Mouse (Mus musculus) A20 (cell line): Measurements from ENCODE around the gene Lamb3.

Source experiments
- DNase-seq: peaks from one replicate; pipeline ENCODE4 v3.0.0-alpha.2; 2011; ENCODE audit warnings: low read depth, low spot score

Gene Lamb3

GRCm38 (mm10) chr1:193200640-193201382, 6.7 kb upstream of the Lamb3 start:
- peak; percentile 55 for DNase-seq

GRCm38 (mm10) chr1:193201383-193201778, 6.1 kb upstream of the Lamb3 start, which contains the start of gene Traf3ip3:
Gene Traf3ip3, minus strand, starts transcription at chr1:193201703.
- peak; percentile 95 for DNase-seq

- no peak for DNase-seq
These were observed 3.7 kb upstream of the Lamb3 start for GRCm38 (mm10) chr1:193203821-193204220.

DNA sequence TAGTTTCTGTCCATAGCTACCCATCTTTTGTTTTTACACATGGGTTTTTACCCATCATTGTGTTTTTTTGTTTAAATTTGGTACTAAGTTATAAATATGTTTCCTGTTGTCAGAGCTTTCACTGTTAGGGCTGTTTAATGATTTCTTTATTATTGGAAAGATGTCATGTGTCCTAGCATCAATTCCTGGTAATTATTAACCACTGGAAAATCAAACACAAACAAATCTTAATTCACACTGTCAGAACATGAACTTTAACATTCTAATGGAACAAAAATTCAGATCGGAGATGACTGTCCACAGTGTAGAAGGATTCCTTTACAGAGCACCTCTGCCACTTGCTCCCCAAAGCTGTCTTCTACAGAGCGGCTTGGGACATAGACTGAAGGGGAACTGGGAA, 2.1 kb upstream of the Lamb3 start:
- no peak for DNase-seq

DNA sequence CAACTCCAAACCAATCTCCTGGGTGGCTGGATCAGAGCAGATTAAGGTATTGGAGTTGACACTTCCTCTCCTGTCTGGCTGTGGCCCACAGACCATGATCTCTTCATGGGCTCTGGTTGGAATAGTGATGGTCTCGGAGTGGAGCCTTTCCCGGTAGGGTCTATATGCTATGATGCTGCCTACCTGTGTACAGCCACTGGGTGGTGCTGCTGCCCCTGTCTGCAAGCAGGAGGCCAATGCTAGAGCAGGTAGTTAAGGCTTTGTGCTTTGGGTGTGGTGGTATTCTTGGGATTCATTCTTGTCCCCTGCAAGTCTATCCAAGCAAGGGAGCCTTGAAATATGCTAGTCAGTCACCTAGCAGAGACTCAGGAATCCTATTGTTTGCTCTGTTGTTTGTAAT, 679 bp downstream of the Lamb3 start:
- no peak for DNase-seq

DNA sequence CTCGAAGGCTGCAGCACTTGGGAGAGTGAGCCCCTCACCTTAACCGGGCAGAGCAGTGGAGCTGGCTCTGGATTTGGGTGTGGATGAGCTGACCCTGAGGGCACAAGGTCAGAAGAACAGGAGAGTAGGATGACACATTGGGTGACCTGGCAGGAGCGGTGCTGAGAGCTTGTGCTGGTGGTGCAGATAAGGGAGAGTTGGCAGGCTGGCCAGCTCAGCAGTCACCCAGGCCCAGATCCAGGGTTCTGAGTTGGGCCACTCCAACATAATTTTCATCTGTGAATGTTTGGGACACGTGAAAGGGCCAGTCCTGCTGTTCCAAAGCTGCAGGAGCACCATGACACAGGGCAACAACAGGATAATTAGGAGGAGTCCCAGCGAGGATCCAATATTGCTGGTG, 3.9 kb downstream of the Lamb3 start:
- DNase-seq = no peak

GRCm38 (mm10) chr1:193214053-193214452, 6.6 kb downstream of the Lamb3 start:
- no peak for DNase-seq

GRCm38 (mm10) chr1:193216000-193216399, 8.5 kb downstream of the Lamb3 start:
- DNase-seq = no peak

DNA sequence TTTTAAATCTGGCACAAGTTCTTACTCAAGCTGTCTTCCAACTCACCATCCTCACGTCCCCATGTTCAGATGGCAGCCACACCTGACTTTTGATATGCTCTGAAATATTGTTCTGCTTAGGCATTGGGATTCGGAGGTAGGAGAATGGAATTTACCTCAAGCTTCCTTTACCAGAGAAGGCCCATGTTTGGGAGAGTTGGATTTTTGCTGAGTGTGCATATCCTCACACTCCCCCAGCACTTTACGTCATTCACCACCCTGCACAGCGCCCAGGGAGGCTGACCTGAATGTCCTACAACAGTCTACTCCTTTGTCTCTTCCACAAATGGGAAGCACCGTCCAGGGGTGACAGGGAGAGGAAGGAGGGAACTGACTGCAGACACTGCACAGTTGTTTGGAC, 12.9 kb downstream of the Lamb3 start:
- no peak for DNase-seq

- DNase-seq = no peak
These were observed 18.0 kb downstream of the Lamb3 start for GRCm38 (mm10) chr1:193225531-193225930.

GRCm38 (mm10) chr1:193226114-193226513, 18.6 kb downstream of the Lamb3 start:
- no peak for DNase-seq

GRCm38 (mm10) chr1:193226724-193227522, 19.4 kb downstream of the Lamb3 start:
- DNase-seq = no peak

DNA sequence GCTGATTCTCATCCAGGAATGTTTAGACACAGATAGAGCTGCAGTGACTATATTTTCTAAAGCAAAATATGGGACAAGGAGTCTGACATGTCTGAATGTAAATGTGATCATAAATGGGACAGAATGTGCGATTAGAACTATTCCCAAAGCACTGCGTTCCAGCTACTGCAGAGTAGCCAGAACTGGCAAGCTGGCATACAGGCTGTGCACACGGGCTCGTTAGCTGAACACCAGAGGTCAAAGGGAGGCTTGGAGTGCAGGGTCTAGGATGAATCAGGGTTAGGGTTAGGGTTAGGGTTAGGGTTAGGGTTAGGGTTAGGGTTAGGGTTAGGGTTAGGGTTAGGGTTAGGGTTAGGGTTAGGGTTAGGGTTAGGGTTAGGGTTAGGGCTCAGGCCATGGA, 20.0 kb downstream of the Lamb3 start:
- DNase-seq = no peak

GRCm38 (mm10) chr1:193229570-193229969, 22.1 kb downstream of the Lamb3 start:
- DNase-seq = no peak

DNA sequence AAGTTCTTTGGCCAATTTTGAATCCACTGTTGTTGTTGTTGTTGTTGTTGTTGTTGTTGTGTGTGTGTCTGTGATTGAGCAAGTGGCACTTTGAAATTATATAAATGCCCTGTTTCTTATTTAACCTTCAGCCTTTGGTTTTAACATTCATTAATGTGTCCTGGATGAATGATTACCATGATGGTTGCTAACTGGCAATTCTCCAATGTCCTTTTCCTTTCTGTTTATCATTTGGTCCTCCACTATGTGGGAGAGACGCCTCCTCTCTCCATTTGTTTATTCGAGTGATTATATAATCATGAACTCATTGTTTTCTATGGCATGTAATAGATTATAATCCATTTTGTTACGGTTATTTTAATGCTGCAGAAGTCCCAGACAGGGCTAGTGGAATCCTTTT, 23.0 kb downstream of the Lamb3 start:
- DNase-seq = no peak

DNA sequence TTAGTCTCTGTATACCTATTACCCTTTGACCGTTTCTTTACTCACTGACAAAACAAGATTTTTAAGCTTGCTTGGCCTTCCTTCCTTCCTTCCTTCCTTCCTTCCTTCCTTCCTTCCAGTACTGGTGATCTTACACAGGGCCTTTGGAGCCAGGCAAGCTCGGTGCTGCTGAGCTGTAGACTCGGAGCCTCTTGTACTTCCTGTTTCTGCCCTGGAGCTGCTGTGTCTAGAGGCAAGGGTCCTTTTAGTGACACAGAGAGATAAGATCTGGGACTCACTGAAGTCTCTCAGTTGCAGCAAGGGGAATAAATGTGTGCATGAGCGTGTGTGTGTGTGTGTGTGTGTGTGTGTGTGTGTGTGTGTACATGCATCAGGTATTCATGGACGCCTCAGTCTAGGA, 23.4 kb downstream of the Lamb3 start:
- DNase-seq = peak; percentile 29

DNA sequence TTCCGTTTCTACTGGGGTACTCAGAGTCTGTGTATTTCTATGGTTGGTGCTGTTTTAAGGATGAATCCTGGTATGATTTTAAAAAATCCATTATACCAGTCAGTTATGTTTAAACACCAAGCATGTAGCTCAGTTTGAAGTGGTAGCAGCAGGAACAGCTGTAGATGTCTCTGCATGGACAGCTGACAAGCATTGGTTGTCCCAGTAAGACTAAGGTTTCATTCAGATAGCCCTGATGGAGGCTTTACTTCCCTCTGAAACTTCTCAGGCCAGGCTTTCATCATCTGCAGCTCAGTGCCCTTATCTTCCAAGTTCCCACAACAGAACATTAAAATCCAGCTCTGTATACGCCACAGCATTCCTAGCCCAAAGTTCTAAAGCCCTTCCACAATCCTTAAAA, 25.2 kb downstream of the Lamb3 start:
- DNase-seq = no peak

- DNase-seq = peak; percentile 15
These were observed 26.7 kb downstream of the Lamb3 start for GRCm38 (mm10) chr1:193234130-193234645.

DNA sequence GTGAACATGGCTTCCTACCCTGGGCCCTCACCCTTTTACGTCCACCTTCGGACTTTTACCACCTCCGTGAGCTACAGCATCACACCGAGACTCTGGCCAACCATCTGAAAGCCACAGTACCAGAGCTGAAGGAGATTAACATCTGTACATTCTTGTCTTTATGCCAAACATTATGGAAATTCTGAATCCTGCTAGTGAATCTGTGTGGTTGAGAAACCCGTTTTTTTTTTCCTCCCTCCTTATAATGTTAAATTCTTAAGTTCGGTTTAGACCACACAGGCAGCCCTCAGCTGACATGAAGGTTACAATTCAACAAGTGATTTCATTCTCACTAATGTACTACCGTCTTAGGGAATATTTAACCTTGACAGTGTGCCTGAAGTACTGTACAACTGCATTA, 27.4 kb downstream of the Lamb3 start:
- DNase-seq = no peak

- DNase-seq = no peak
These were observed 30.9 kb downstream of the Lamb3 start for GRCm38 (mm10) chr1:193238426-193238825.

GRCm38 (mm10) chr1:193241436-193241835, 33.9 kb downstream of the Lamb3 start:
- DNase-seq = no peak

DNA sequence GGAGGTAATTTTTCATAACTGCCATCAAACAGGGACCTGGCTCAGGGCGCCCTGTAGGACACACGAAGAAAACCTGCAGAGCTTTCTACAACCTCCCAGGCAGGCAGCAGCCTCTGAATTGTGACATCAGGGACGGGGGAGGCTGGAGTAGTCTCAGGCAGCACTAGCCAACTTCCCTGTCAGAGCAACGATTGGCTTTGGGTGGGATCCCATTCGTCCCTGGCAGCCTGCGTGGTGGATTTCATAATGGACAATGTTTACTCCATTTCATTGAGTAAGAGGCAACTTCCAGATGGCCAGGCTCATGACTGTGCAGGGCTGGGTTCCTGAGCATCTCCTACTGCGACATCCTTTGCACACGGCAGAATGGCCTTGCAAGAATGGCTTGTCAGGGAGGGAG, 34.7 kb downstream of the Lamb3 start:
- DNase-seq = no peak

DNA sequence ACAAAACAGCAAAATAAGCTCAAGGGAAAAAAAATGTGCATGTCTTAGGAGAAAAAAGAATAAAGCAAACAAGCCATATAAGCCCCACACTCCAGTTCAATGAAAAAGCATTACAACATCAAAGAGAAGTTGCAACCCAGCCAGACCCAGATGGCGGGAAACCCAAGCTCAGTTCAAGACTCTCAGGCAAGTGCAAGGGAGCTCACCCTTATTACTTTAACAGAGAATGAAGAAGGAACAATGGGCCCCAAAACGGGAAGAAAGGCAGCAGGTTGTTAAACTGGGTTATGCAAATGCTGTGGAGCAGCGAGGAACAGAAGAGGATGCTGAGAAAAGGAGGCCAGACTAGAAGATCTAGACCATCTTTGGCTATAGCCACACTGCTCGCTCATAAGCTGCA, 35.4 kb downstream of the Lamb3 start:
- peak; percentile 61 for DNase-seq
